8 mouse cellular contexts compared by ENCODE assay signal in genomic region chr11:67052321-67052952, GRCm38 (mm10). TPM values are rescaled to one million over a fixed set of nuclear protein-coding genes. Genes with fewer than 3 reads are reported as not detected.
A peak's percentile ranks its signal among the peaks of the same experiment; 100 is the strongest.
DNase-seq lines count a peak whose midpoint lies in the region; ATAC-seq and TF ChIP-seq lines count a peak whose summit lies in the region.

Adprm (minus strand) TSS chr11:67052594.
Sco1 (plus strand) TSS chr11:67052670.

- peak within 1 kb of the TSS; percentile 81 for H3K9ac ChIP-seq in hindbrain, postnatal 0 days (replicated peaks; ENCODE audit: low read length)

- peak; percentile 46 for TF ChIP-seq CTCF in gastrocnemius, adult 2 months (IDR thresholded peaks at IDR 0.05)
- peak; percentile 72 for TF ChIP-seq CTCF in hindbrain, postnatal 0 days (IDR thresholded peaks at IDR 0.05; ENCODE audit: low read depth)
- peak; percentile 46 for TF ChIP-seq CTCF in left cerebral cortex, adult 2 months (IDR thresholded peaks at IDR 0.05)

- H3K27ac ChIP-seq in gastrocnemius, adult 2 months, result peak within 1 kb of the TSS; percentile 97
- peak within 1 kb of the TSS; percentile 82 for H3K27ac ChIP-seq in hindbrain, postnatal 0 days
- H3K27ac ChIP-seq in left cerebral cortex, adult 2 months, result peak within 1 kb of the TSS; percentile 53

- no peaks in the 10 kb centered on the region for H3K27me3 ChIP-seq in hindbrain, postnatal 0 days (ENCODE audit: insufficient read depth, low read length)

- peak; percentile 97 for ATAC-seq in common myeloid progenitor, adult 5-6 weeks (replicated peaks; ENCODE audit: low read depth, poor library complexity, severe bottlenecking)
- ATAC-seq in hindbrain, postnatal 0 days, result peak; percentile 97
- ATAC-seq in megakaryocyte, adult 5-6 weeks (ENCODE audit: poor library complexity, severe bottlenecking), result peak; percentile 96

- H3K4me1 ChIP-seq in hindbrain, postnatal 0 days (ENCODE audit: insufficient read depth, low read length), result peaks cover 10% of the 10 kb centered on the region; the same call in 1 of the 2 replicates

- peaks cover 17% of the 10 kb centered on the region for H3K36me3 ChIP-seq in hindbrain, postnatal 0 days (ENCODE audit: insufficient read depth, low read length)

- H3K4me2 ChIP-seq in hindbrain, postnatal 0 days (ENCODE audit: low read depth, low read length), result peak within 1 kb of the TSS; percentile 83

- intact Hi-C loops in gastrocnemius, adult 2 months (cut with DNase I), result loop anchor here (1.0 kb wide), 1 partner anchor 27 kb away; the partner anchor contains the start of gene Tmem220
- intact Hi-C loops in left cerebral cortex, adult 2 months (cut with DNase I), result no loop called here

- DNase-seq in ZHBTc4 (ENCODE audit: low read depth, low spot score), result peak; percentile 95
- peak; percentile 92 for DNase-seq in gastrocnemius, adult 2 months
- DNase-seq in hindbrain, postnatal 0 days (ENCODE audit: low spot score), result peak; percentile 93
- DNase-seq in left cerebral cortex, adult 2 months (ENCODE audit: extremely low spot score in 1 of 2, low spot score in 2 of 2), result peak; percentile 84 to 89
- DNase-seq in right cerebral cortex, adult 2 months (ENCODE audit: low spot score in 2 of 2), result peak; percentile 91
- DNase-seq in urinary bladder, postnatal 14 days (ENCODE audit: low spot score), result peak; percentile 90

- H3K4me3 ChIP-seq in gastrocnemius, adult 2 months, result peak within 1 kb of the TSS; percentile 93
- peak within 1 kb of the TSS; percentile 99 for H3K4me3 ChIP-seq in hindbrain, postnatal 0 days (ENCODE audit: low read length)
- peak within 1 kb of the TSS; percentile 86 for H3K4me3 ChIP-seq in left cerebral cortex, adult 2 months

- under 1% methylated on average over 49 of the region's 50 CpGs for WGBS in hindbrain, postnatal 0 days

- H3K9me3 ChIP-seq in hindbrain, postnatal 0 days (ENCODE audit: low read length), result no peaks in the 10 kb centered on the region

RNA-seq across cellular contexts. Expression of gene Adprm, which starts in this region (rescaled TPM):
- 13.6 and 15.1 TPM in 2 replicates for total RNA-seq in common myeloid progenitor, adult 5-6 weeks (2017)
- 1 to 10 TPM; 6.8 to 9.9 TPM for total RNA-seq in gastrocnemius, adult 2 months (2021)
- 15.6 and 18.9 TPM in 2 replicates for total RNA-seq in hindbrain, postnatal 0 days (2014; rRNA removed)
- polyA plus RNA-seq in hindbrain, postnatal 0 days (2015; fragmentation: Nextera tagmentation; extraction: Ambion mirVana), result 25.3 and 29.5 TPM in 2 replicates
- 10 to 100 TPM; 24.2 to 24.8 TPM for total RNA-seq in left cerebral cortex, adult 2 months (2021)
- 37.3 and 38.8 TPM in 2 replicates for total RNA-seq in megakaryocyte, adult 5-6 weeks (2015)
- 28.5 and 37.2 TPM in 2 replicates for total RNA-seq in megakaryocyte, adult 5-6 weeks (2017)

RNA-seq across cellular contexts. Expression of gene Sco1, which starts in this region (rescaled TPM):
- 24.5 and 25.7 TPM in 2 replicates for total RNA-seq in common myeloid progenitor, adult 5-6 weeks (2017)
- total RNA-seq in gastrocnemius, adult 2 months (2021), result 10 to 100 TPM in 1 of 2 experiments, 1 to 10 TPM in 1; 5.6 to 10.3 TPM
- total RNA-seq in hindbrain, postnatal 0 days (2014; rRNA removed), result 11.0 and 13.8 TPM in 2 replicates
- polyA plus RNA-seq in hindbrain, postnatal 0 days (2015; fragmentation: Nextera tagmentation; extraction: Ambion mirVana), result 13.6 and 14.9 TPM in 2 replicates
- total RNA-seq in left cerebral cortex, adult 2 months (2021), result 10 to 100 TPM; 10.2 to 11.2 TPM
- total RNA-seq in megakaryocyte, adult 5-6 weeks (2015), result 5.5 and 6.7 TPM in 2 replicates
- 19.1 and 20.6 TPM in 2 replicates for total RNA-seq in megakaryocyte, adult 5-6 weeks (2017)

Comparison
In these comparisons a context has a peak if more than half of its experiments do, and no peak if none do; other contexts are left out.
1. Peak in every context shown above with its lines: DNase-seq, ATAC-seq, H3K4me3 ChIP-seq and H3K27ac ChIP-seq.